Mouse (Mus musculus) heart, postnatal 0 days (tissue): ENCODE data around the gene Fam78b.

Source experiments
- CTCF ChIP-seq: IDR thresholded peaks from 2 replicates; pipeline ENCODE4 v1.5.1; 2016; ENCODE audit warnings: antibody characterized with exemption, control low read depth, low read depth
- EP300 ChIP-seq: IDR thresholded peaks from 2 replicates; pipeline ENCODE4 v1.6.1; 2016; ENCODE audit warnings: antibody characterized with exemption, low read depth

GRCm38 (mm10) chr1:167010190-167010589, 9.0 kb downstream of the Fam78b start:
- no peak for TF ChIP-seq CTCF
- no peak for TF ChIP-seq EP300
